Mouse (Mus musculus) adrenal gland, postnatal 14 days (tissue): ENCODE measurements around the gene Med17. TPM values are rescaled to one million over a fixed set of nuclear protein-coding genes. Genes with fewer than 3 reads are reported as not detected.

Source experiments
- DNase-seq: peaks from one replicate; pipeline ENCODE4 v3.0.0; 2021; ENCODE audit warnings: mixed read lengths
- microRNA-seq, 2 experiments: library from miRNA; unstranded; fragments of <30 nt; microRNA quantifications; one replicate each; pipeline ENCODE4 v1.2.0; 2021
- total RNA-seq: library from RNA; stranded (reverse); gene quantifications from 2 replicates; pipeline ENCODE4 v1.2.3, GENCODE M21; 2021

The Med17 gene
- total RNA-seq, 1 experiment from 2014 or later = 28.2 TPM

DNA sequence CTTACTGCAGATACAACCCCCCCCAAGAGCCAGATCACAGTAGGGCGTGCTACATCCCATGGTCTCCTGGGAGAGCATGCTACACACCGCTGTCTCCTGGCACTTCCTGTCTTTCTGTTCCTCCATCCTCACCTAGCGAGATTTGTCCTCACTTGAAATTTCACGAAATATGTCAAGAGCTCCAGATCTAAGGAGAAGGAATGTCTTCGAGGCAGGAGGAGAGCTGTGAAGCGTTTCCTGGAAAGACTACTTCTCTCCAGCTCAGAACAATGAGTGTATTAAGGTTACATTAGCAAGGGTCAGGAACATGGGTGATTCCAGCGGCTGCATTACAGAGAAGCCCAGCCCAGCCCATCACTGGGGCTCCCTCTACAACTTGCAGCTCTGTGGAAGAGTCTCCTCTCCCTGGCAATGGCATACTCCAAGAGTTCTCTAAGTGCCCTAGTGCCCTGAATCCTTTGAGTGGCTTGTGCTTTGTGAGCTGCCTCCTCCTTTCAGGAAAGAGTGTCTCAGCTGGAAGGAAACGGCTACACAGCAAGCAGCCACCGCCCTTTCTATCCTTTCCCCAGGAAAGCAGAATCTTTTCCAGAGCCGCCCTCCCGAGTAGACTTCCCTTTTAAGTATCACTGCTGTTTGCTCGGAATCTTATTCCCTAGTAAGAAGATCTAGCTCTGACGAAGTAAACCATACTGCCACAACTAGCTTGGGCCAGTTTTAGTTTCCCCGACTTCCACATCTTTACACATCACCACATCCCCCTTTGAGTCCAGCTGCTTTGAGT is 42.0 kb downstream of the Med17 start:
- peak; percentile 15 for DNase-seq

- DNase-seq = no peak
These were observed 43.7 kb downstream of the Med17 start for GRCm38 (mm10) chr9:15235986-15236385.

DNA sequence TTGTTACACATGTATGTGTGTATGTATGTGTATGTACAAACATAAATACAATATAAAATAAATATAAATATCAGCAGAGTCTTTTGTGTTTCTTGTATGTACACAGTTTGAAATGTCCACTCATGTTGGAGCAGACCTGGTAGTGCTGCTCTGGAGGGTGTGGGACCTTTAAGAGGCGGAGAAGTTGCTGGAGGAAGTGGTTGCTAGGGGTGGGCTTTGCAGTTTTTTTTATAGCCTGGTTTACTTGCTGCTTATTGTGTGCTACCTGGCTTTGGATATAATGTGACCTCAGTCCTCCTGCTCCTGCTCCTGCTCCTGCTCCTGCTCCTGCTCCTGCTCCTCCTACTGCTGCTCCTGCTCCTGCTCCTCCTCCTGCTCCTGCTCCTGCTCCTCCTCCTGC is 46.1 kb downstream of the Med17 start:
- DNase-seq = no peak

DNA sequence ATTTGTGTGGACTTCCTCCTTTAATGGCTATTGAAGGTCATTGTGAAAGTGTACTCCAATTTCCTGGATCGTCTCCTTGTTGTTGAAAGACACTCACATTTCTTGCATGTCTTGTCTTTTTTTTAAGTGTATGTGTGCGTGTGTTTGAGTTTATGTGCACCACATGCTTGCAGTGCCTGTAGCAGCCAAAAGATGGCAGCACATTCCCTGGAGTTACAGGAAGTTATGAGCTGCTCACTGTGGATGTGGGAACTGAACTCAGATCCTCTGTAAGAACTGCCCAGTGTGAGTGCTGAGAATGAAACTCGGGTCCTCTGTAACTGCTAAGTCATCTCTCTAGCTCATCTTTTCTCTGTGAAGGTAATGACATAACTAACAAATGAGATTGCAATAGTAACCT is 47.3 kb downstream of the Med17 start:
- DNase-seq = no peak

DNA sequence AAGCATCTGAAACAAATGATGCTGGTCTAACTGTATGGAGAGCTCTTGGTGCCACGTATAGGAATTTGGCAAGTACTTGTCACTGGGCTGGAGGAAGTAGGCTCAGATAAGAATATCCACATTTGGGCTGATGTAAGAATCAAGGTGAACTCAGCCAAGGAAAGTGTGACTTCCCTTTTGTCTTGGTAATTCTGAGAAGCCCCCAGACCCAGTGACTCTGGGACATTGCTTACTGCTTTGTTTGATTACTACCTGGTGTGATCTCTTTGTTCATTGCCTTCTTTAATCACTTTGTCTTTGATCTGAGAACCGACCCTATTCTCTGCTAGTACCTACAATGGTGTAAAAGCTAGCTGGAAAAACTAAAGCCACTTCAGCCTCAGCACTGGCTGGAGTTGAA is 54.8 kb downstream of the Med17 start:
- no peak for DNase-seq

DNA sequence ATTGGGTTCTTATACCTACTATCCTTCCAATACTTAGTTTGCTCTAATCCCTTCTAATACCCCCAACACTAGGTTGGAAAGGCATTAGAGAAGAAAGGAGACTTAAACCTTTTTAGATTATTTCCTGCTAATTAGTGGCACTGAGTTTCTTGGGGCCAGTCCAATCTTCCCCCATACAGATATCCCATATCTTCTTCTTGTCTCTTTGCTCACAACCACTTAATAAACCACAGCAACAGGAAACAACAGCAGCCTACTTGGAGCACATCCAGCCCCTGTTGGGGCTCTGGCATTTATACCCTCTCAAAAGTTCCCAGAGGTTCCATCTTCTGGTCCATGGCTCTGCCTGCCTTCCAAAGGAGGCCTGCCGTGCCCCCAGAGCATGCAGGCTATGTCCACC is 66.0 kb downstream of the Med17 start:
- no peak for DNase-seq

DNA sequence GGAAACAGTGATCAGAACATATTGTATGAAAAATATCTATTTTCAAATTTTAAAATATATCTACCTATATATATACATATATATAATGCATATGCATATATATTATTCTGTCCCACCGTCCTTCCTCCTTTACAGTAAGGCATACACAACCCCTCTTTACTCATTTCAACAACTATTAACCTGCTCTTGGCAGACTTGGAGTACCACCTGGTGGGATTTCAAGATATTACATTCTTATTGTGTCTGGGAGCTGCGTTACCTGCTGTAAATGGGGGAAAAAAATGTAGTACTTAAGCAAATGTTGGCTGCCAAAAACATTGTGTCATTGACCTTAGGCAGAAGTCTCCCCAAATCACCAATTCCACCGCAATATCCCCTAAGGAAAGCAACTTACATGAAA is 67.9 kb downstream of the Med17 start:
- peak; percentile 19 for DNase-seq

Small RNA genes within 50 kb of the gene (microRNA-seq; reads per million reads assigned to microRNA genes)
- 0 reads per million in 2 experiments for gene Gm49349
- 0 to 0.38 reads per million in 2 experiments for gene mmu-mir-7650

Other genes starting within 250 kb of the Med17 start
- gene Panx1, start 234.5 kb downstream of the Med17 start, total RNA-seq = 9.4 and 12.7 TPM in 2 replicates
- 0.07 TPM in 1 of 2 replicates, not detected in the other for gene Hephl1, start 167.8 kb downstream of the Med17 start, total RNA-seq
- 0.59 and 1.1 TPM in 2 replicates for gene Vstm5, start 40.9 kb downstream of the Med17 start, total RNA-seq
- 115 and 120 TPM in 2 replicates for gene Taf1d, start 26.3 kb upstream of the Med17 start, total RNA-seq
- gene 4931406C07Rik, start 26.5 kb upstream of the Med17 start, total RNA-seq = 127 and 156 TPM in 2 replicates
- gene Cep295, start 77.9 kb upstream of the Med17 start, total RNA-seq = 12.1 and 15.2 TPM in 2 replicates
- gene Smco4, start 213.5 kb upstream of the Med17 start, total RNA-seq = 32.1 and 38.9 TPM in 2 replicates